Mouse (Mus musculus): ENCODE results near the gene Tspan12. TPM values are rescaled to one million over a fixed set of nuclear protein-coding genes. Genes with fewer than 3 reads are reported as not detected.

The Tspan12 gene
- polyA plus RNA-seq, 1 experiment from 2014 or later, result 67.3 TPM

- H3K4me3 ChIP-seq, result peak overlapping the region; percentile 22; the same call in 1 of the 2 replicates
- peak overlapping the region; percentile 52; the same call in 1 of the 2 replicates for H3K27ac ChIP-seq
Observed at GRCm38 (mm10) chr6:21822721-21823134, 29.6 kb downstream of the Tspan12 start.

GRCm38 (mm10) chr6:21818107-21818807 is 34.1 kb downstream of the Tspan12 start:
- H3K4me3 ChIP-seq, result no peak overlapping the region
- no peak for DNase-seq (ENCODE audit: low spot score)
- H3K27ac ChIP-seq, result no peak overlapping the region
- H3K4me1 ChIP-seq, result peaks cover 12% of the 10 kb centered on the region
- no peaks in the 10 kb centered on the region for H3K9me3 ChIP-seq
- H3K27me3 ChIP-seq (ENCODE audit: insufficient read depth, poor library complexity, severe bottlenecking), result no peaks in the 10 kb centered on the region
- 14% methylated on average over 5 of the region's 5 CpGs for WGBS
- peaks cover 16% of the 10 kb centered on the region for H3K36me3 ChIP-seq

More at GRCm38 (mm10) chr6:21822721-21823134, 29.6 kb downstream of the Tspan12 start:
- no peak for DNase-seq (ENCODE audit: low spot score)
- Histone ChIP-seq H3K9me3 (no peaks in the 10 kb centered on the region), H3K4me1 (peaks cover 18% of the 10 kb centered on the region), H3K36me3 (no peaks in the 10 kb centered on the region), H3K27me3 (ENCODE audit: insufficient read depth, poor library complexity, severe bottlenecking) (no peaks in the 10 kb centered on the region)
- WGBS, result 39% methylated on average over 7 of the region's 7 CpGs

GRCm38 (mm10) chr6:21806005-21806404 is 46.3 kb downstream of the Tspan12 start:
- no peak overlapping the region for H3K27ac ChIP-seq
- 96% methylated on average over 7 of the region's 7 CpGs for WGBS
- H3K27me3 ChIP-seq (ENCODE audit: insufficient read depth, poor library complexity, severe bottlenecking), result no peaks in the 10 kb centered on the region
- peaks cover 23% of the 10 kb centered on the region for H3K36me3 ChIP-seq
- no peak overlapping the region for H3K4me3 ChIP-seq
- no peaks in the 10 kb centered on the region for H3K4me1 ChIP-seq
- no peak for DNase-seq (ENCODE audit: low spot score)
- no peaks in the 10 kb centered on the region for H3K9me3 ChIP-seq

GRCm38 (mm10) chr6:21805013-21805570 is 47.2 kb downstream of the Tspan12 start:
- Histone ChIP-seq H3K27ac (no peak overlapping the region), H3K27me3 (ENCODE audit: insufficient read depth, poor library complexity, severe bottlenecking) (no peaks in the 10 kb centered on the region), H3K4me1 (no peaks in the 10 kb centered on the region), H3K36me3 (peaks cover 29% of the 10 kb centered on the region), H3K4me3 (no peak overlapping the region), H3K9me3 (no peaks in the 10 kb centered on the region)
- WGBS, result 80% methylated on average over 7 of the region's 7 CpGs
- DNase-seq (ENCODE audit: low spot score), result no peak

- H3K27ac ChIP-seq, result no peak overlapping the region
- no peak for DNase-seq (ENCODE audit: low spot score)
- WGBS, result 84% methylated on average over 10 of the region's 10 CpGs
- no peaks in the 10 kb centered on the region for H3K9me3 ChIP-seq
- no peaks in the 10 kb centered on the region for H3K27me3 ChIP-seq (ENCODE audit: insufficient read depth, poor library complexity, severe bottlenecking)
- peaks cover 31% of the 10 kb centered on the region for H3K36me3 ChIP-seq
- H3K4me1 ChIP-seq, result no peaks in the 10 kb centered on the region
- no peak overlapping the region for H3K4me3 ChIP-seq
Observed at GRCm38 (mm10) chr6:21803483-21804340, 48.6 kb downstream of the Tspan12 start.

DNA sequence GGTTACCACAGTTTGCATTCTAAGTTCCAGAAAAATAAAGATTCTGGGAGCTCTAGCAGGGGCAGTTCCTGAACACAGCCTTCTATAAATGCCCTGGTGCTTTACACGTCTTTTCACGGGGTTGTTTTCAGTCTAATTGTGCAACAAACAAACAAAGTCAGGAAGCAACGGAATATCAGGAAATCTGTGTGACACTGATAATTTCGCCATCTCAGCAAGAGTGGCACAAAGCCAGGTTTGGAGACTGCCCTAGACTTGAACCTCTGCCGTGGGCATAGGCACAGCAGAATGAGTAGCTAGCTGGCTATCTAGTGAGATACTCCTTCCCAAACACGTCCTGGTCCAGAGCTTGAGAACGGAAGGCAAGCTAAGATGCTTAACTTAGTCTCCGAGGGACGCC is 53.7 kb downstream of the Tspan12 start:
- H3K27me3 ChIP-seq (ENCODE audit: insufficient read depth, poor library complexity, severe bottlenecking), result no peaks in the 10 kb centered on the region
- no peaks in the 10 kb centered on the region for H3K4me1 ChIP-seq
- DNase-seq (ENCODE audit: low spot score), result no peak
- H3K36me3 ChIP-seq, result peaks cover 22% of the 10 kb centered on the region; the same call in 1 of the 2 replicates
- H3K9me3 ChIP-seq, result no peaks in the 10 kb centered on the region
- 81% methylated on average over 9 of the region's 9 CpGs for WGBS
- no peak overlapping the region for H3K27ac ChIP-seq
- H3K4me3 ChIP-seq, result no peak overlapping the region

GRCm38 (mm10) chr6:21797087-21797486 is 55.2 kb downstream of the Tspan12 start:
- no peak for DNase-seq (ENCODE audit: low spot score)
- Histone ChIP-seq H3K27ac (no peak overlapping the region), H3K4me1 (no peaks in the 10 kb centered on the region), H3K36me3 (peaks cover 22% of the 10 kb centered on the region; the same call in 1 of the 2 replicates), H3K9me3 (no peaks in the 10 kb centered on the region), H3K4me3 (no peak overlapping the region), H3K27me3 (ENCODE audit: insufficient read depth, poor library complexity, severe bottlenecking) (no peaks in the 10 kb centered on the region)
- 77% methylated on average over 4 of the region's 4 CpGs for WGBS

- no peak for DNase-seq (ENCODE audit: low spot score)
- WGBS, result 87% methylated on average over 10 of the region's 10 CpGs
- H3K27ac ChIP-seq, result no peak overlapping the region
- no peak overlapping the region for H3K4me3 ChIP-seq
- no peaks in the 10 kb centered on the region for H3K9me3 ChIP-seq
- H3K27me3 ChIP-seq (ENCODE audit: insufficient read depth, poor library complexity, severe bottlenecking), result no peaks in the 10 kb centered on the region
- H3K36me3 ChIP-seq, result peaks cover 22% of the 10 kb centered on the region; the same call in 1 of the 2 replicates
- H3K4me1 ChIP-seq, result no peaks in the 10 kb centered on the region
Observed at GRCm38 (mm10) chr6:21796413-21796812, 55.9 kb downstream of the Tspan12 start.

DNA sequence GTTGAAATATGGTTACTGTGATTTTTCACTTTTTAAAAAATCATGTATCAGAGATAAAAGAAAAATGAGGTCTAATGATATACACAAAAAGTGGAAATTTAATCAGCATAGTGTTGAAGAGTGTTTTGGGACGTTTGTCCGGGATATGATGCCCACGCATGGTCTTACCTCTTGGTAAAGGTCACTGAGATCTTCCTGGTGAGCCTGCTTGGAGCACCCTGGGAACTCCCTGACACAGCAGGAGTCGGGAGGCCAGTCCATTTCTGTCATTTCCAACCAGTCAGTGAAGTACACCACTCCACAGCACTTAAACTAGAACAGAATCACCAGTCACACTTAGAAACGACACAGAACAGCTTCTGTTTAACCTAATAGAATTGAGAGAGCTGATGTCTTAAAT is 56.9 kb downstream of the Tspan12 start:
- H3K27me3 ChIP-seq (ENCODE audit: insufficient read depth, poor library complexity, severe bottlenecking), result no peaks in the 10 kb centered on the region
- peaks cover 18% of the 10 kb centered on the region; the same call in 1 of the 2 replicates for H3K36me3 ChIP-seq
- whole genome bisulfite sequencing, result 72% methylated on average over 5 of the region's 5 CpGs
- DNase-seq (ENCODE audit: low spot score), result no peak
- H3K4me3 ChIP-seq, result no peak overlapping the region
- H3K27ac ChIP-seq, result no peak overlapping the region
- H3K4me1 ChIP-seq, result peaks cover 6% of the 10 kb centered on the region
- H3K9me3 ChIP-seq, result no peaks in the 10 kb centered on the region

DNA sequence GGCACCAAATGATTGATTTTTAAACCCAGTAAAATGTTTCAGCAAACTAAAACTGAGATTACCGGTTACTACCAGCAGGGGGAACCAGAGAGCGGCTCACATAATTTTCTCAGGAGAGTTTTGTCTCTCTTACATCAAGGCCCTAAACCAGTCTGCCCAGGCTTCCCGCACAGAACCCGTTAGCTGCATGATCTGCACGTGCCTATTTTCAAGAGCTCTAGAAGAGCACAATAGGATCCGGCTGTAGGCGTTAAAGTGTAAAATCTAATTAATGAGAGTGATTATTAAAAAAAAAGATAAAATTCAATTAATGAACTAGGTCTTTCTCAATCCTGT is 57.3 kb downstream of the Tspan12 start:
- H3K36me3 ChIP-seq, result peaks cover 15% of the 10 kb centered on the region; the same call in 1 of the 2 replicates
- 9% methylated on average over 7 of the region's 7 CpGs for WGBS
- H3K4me3 ChIP-seq, result no peak overlapping the region
- H3K4me1 ChIP-seq, result peaks cover 10% of the 10 kb centered on the region
- peak; percentile 76 for DNase-seq (ENCODE audit: low spot score)
- no peaks in the 10 kb centered on the region for H3K9me3 ChIP-seq
- H3K27me3 ChIP-seq (ENCODE audit: insufficient read depth, poor library complexity, severe bottlenecking), result no peaks in the 10 kb centered on the region
- no peak overlapping the region for H3K27ac ChIP-seq

DNA sequence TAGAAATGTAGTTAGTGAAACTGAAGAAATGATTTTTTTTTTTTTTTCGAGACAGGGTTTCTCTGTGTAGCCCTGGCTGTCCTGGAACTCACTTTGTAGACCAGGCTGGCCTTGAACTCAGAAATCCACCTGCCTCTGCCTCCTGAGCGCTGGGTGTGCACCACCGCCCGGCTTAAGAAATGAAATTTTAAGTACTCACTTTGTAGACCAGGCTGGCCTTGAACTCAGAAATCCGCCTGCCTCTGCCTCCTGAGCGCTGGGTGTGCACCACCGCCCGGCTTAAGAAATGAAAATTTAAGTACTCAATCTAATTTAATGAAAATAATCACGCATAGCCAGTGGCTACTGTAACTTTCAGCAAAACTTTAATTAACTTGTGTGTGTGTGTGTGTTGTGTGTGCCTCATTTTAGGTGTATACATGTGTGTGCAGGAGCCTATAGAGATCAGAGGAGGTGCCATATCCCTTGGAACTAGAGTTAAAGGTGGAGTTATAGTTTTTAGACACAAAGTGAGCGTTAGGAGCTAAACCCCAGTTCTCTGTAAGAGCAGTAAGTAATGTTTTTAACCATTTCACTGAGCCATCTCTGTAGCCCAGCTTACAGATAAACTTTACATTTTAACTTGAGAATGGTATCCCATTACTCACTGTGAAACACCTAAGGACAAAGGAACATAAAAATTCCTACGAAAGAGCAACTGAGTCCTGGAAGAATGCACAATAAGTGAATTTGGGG is 57.8 kb downstream of the Tspan12 start:
- no peak overlapping the region for H3K27ac ChIP-seq
- peaks cover 14% of the 10 kb centered on the region; the same call in 1 of the 2 replicates for H3K36me3 ChIP-seq
- peaks cover 11% of the 10 kb centered on the region for H3K4me1 ChIP-seq
- DNase-seq (ENCODE audit: low spot score), result no peak
- WGBS, result 78% methylated on average over 11 of the region's 11 CpGs
- H3K27me3 ChIP-seq (ENCODE audit: insufficient read depth, poor library complexity, severe bottlenecking), result no peaks in the 10 kb centered on the region
- H3K4me3 ChIP-seq, result no peak overlapping the region
- H3K9me3 ChIP-seq, result no peaks in the 10 kb centered on the region

- H3K27ac ChIP-seq, result no peak overlapping the region
- H3K9me3 ChIP-seq, result no peaks in the 10 kb centered on the region
- H3K36me3 ChIP-seq, result peaks cover 2% of the 10 kb centered on the region; the same call in 1 of the 2 replicates
- peaks cover 14% of the 10 kb centered on the region for H3K4me1 ChIP-seq
- WGBS, result 51% methylated on average over 7 of the region's 7 CpGs
- no peaks in the 10 kb centered on the region for H3K27me3 ChIP-seq (ENCODE audit: insufficient read depth, poor library complexity, severe bottlenecking)
- DNase-seq (ENCODE audit: low spot score), result no peak
- no peak overlapping the region for H3K4me3 ChIP-seq
Observed at GRCm38 (mm10) chr6:21791307-21791706, 61.0 kb downstream of the Tspan12 start.
